Mouse (Mus musculus) small intestine, adult 2 months (tissue): Measurements from ENCODE around the gene Nfix. TPM values are rescaled to one million over a fixed set of nuclear protein-coding genes. Genes with fewer than 3 reads are reported as not detected.
A peak's percentile ranks its signal among the peaks of the same experiment; 100 is the strongest.

ENCODE experiments used
- H3K27ac ChIP-seq: fragments of 200-500 bp; 2 replicates; pipeline ENCODE4 v1.5.1; 2012; ENCODE audit warnings: low read depth, low read length, control low read depth, inconsistent platforms; ENCODE audit not compliant: insufficient read depth
- H3K27me3 ChIP-seq: fragments of 200-500 bp; 2 replicates; pipeline ENCODE4 v1.6.1; 2012; ENCODE audit warnings: mild to moderate bottlenecking, moderate library complexity, low read length, inconsistent platforms; ENCODE audit not compliant: control insufficient read depth, insufficient read depth
- H3K36me3 ChIP-seq: fragments of 200-500 bp; 2 replicates; pipeline ENCODE4 v1.6.1; 2012; ENCODE audit warnings: mild to moderate bottlenecking, low read length, control low read depth, inconsistent platforms; ENCODE audit not compliant: control insufficient read depth, insufficient read depth
- H3K4me1 ChIP-seq: fragments of 200-500 bp; 2 replicates; pipeline ENCODE4 v1.6.1; 2012; ENCODE audit warnings: low read length, inconsistent platforms, mixed read lengths; ENCODE audit not compliant: control insufficient read depth, insufficient read depth, insufficient read length
- H3K4me3 ChIP-seq: fragments of 200-500 bp; 2 replicates; pipeline ENCODE4 v1.5.1; 2012; ENCODE audit warnings: low read depth, mild to moderate bottlenecking, control low read depth, inconsistent platforms, low read length, moderate library complexity
- CTCF ChIP-seq: fragments of 200-500 bp; IDR thresholded peaks from 2 replicates; pipeline ENCODE4 v1.5.1; 2012; ENCODE audit warnings: low read depth, mild to moderate bottlenecking, control low read depth, inconsistent platforms, low read length, moderate library complexity, mixed read lengths; ENCODE audit not compliant: insufficient replicate concordance, insufficient read length; ENCODE audit errors: extremely low read depth
- POLR2A ChIP-seq: fragments of 200-500 bp; IDR thresholded peaks from 2 replicates; pipeline ENCODE4 v1.6.1; 2012; ENCODE audit warnings: low read depth, mild to moderate bottlenecking, control low read depth, inconsistent platforms, low read length, moderate library complexity
- WGBS: fragments of 180-500 bp; shearing (Covaris S2); methylation state at CpG from one replicate; pipeline ENCODE4 v1.1.7; 2018; 5-methylcytosine and 5-hydroxymethylcytosine counted together
- polyA plus RNA-seq: library from polyadenylated mRNA; depleted of rRNA; stranded (reverse); fragments of >200 nt; gene quantifications from 2 replicates; pipeline ENCODE4 v1.2.3, GENCODE M21; 2012

The Nfix gene
- polyA plus RNA-seq, 1 experiment: 26.1 TPM

- Histone ChIP-seq H3K4me1 (peaks cover 7% of the 10 kb centered on the region), H3K4me3 (no peak overlapping the region), H3K27me3 (no peaks in the 10 kb centered on the region), H3K36me3 (no peaks in the 10 kb centered on the region), H3K27ac (no peak overlapping the region)
- WGBS: 88% methylated on average over 15 of the region's 15 CpGs
- TF ChIP-seq POLR2A: no peak
- TF ChIP-seq CTCF: no peak
These were observed 2.8 kb downstream of the Nfix start for GRCm38 (mm10) chr8:84797256-84797797.

GRCm38 (mm10) chr8:84794486-84794885 is 5.7 kb downstream of the Nfix start:
- TF ChIP-seq POLR2A (no peak), CTCF (no peak)
- Histone ChIP-seq H3K36me3 (no peaks in the 10 kb centered on the region), H3K4me1 (peaks cover 11% of the 10 kb centered on the region), H3K27me3 (no peaks in the 10 kb centered on the region), H3K4me3 (no peak overlapping the region), H3K27ac (0 out of 2 replicates have a peak overlapping the region, but pooled peaks have one; percentile 23)
- WGBS: 78% methylated on average over 7 of the region's 7 CpGs

DNA sequence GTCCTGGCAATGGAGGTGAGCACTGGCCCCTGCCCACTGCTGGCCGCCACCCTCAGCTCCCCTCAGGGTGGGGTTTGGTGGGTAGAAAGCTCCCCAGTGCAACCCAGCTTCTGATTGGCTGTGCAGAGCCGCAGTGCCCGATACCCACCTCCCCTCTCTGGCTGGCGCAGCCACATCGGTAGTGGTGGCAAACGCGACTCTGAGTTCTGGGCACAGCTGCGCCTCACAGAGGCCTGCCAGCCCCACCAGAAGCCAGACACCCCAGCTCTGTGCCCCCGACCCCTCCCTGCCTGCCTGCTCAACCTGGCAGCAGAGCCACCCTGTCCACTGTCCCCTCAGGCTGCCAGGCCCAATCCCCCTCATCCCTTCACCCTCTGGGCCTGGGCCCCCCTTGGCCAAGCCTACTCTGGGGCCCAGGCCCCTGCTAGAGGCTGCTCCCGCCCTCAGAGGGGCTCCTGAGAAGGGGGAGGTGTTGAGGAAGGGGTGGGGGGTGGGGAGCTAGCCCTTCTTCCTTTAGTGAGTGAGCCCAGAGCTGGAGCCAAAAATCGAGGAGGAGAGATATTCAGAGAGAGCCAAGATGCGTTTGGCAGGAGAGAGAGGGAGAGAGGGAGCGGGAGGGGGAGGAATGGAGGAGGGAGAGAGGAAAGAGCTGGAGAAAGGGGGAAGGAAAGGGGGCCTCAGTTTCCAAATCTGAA is 6.2 kb downstream of the Nfix start:
- no peak for TF ChIP-seq POLR2A
- no peak for TF ChIP-seq CTCF
- WGBS: 72% methylated on average over 13 of the region's 13 CpGs
- no peak overlapping the region for H3K4me3 ChIP-seq
- no peaks in the 10 kb centered on the region for H3K36me3 ChIP-seq
- no peaks in the 10 kb centered on the region for H3K27me3 ChIP-seq
- H3K4me1 ChIP-seq: peaks cover 11% of the 10 kb centered on the region
- H3K27ac ChIP-seq: no peak overlapping the region

- Histone ChIP-seq H3K4me1 (peaks cover 10% of the 10 kb centered on the region), H3K27me3 (no peaks in the 10 kb centered on the region), H3K36me3 (no peaks in the 10 kb centered on the region), H3K27ac (no peak overlapping the region), H3K4me3 (no peak overlapping the region)
- TF ChIP-seq POLR2A (no peak), CTCF (no peak)
- WGBS: 80% methylated on average over 8 of the region's 9 CpGs
These were observed 7.0 kb downstream of the Nfix start for GRCm38 (mm10) chr8:84793134-84793533.

DNA sequence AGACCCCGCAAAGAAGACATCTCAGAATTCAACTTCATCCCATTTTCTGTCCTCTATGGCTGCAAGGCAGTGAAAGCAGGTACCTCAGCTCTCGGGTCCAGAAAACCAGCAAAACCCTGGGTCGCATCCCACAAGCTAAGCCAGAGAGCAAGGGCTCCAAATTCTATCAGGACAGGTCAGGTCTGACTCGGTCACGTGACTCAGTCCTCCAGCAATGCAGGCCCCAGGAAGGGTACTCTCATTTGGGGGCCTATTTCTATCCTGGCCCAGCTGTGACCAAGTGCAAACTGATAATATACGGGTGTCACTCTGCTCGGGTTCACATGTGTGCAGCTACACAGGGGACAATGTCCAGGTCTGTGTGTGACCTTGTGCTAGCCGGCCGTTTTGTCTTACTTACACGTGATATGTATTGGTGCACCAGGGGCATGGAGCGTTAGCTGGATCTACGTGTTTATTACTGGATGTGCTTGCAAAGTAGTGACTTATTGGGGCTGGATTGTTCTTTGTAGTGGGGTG is 7.7 kb downstream of the Nfix start:
- no peaks in the 10 kb centered on the region for H3K36me3 ChIP-seq
- peaks cover 10% of the 10 kb centered on the region for H3K4me1 ChIP-seq
- no peak overlapping the region for H3K4me3 ChIP-seq
- WGBS: 79% methylated on average over 12 of the region's 12 CpGs
- no peaks in the 10 kb centered on the region for H3K27me3 ChIP-seq
- H3K27ac ChIP-seq: no peak overlapping the region
- TF ChIP-seq POLR2A (no peak), CTCF (no peak)

GRCm38 (mm10) chr8:84790537-84790936 is 9.6 kb downstream of the Nfix start:
- peaks cover 19% of the 10 kb centered on the region for H3K4me1 ChIP-seq
- no peak for TF ChIP-seq CTCF
- no peak for TF ChIP-seq POLR2A
- no peak overlapping the region for H3K4me3 ChIP-seq
- H3K36me3 ChIP-seq: no peaks in the 10 kb centered on the region
- H3K27me3 ChIP-seq: 0 out of 2 replicates have a peak, but pooled peaks cover 8% of the 10 kb centered on the region
- WGBS: 35% methylated on average over 2 of the region's 2 CpGs
- no peak overlapping the region for H3K27ac ChIP-seq

DNA sequence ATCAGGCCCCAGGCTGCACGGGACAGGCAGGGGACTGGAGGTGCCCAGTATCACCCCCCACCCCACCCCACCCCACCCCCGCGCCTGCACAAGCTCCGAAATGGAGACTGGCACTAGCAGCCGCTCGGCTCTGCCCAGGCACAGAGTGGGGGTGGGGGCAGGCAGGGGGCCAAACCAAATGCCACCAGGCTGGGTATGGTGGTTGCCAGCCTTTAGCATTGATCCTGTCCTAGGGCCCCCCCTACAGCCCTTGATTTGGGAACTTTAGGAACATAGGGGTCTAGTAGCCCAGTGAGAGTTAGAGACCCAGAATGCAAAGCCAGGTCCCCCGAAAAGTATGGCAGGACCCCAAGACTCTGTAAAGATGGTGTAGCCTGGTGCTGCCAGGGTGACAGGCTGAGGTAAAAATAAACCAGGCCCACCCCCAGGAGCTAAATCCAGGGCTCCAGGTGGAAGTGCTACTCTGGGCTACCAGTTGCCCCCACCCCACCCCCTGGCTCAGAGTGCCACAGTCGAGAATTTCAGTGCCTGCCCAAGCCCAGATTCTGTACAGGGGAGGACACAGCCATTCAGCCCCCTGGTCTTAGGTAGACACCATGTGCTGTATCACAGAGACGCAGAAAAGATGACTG is 10.2 kb downstream of the Nfix start:
- TF ChIP-seq CTCF: no peak
- 80% methylated on average over 9 of the region's 9 CpGs for WGBS
- Histone ChIP-seq H3K27me3 (peaks cover 11% of the 10 kb centered on the region), H3K27ac (no peak overlapping the region), H3K4me1 (peaks cover 24% of the 10 kb centered on the region), H3K36me3 (no peaks in the 10 kb centered on the region), H3K4me3 (no peak overlapping the region)

DNA sequence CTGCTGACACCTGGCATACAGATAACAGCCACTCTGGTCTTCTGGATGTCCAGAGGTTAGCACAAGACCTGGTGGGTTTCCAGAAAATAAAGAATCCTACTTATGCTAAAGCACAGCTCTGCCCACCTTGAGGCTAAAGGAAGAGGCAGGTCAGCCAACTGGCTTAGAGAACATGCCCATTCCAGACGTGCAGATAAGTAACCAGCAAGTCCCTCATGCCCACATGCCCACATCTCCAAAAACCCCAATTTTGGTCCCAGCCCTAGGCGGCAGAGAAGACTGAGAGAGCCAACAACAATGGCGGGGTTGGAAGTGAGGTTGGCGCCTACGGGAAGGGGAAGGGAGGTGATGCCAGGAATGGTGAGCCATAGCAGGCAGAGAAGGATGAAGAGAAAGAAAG is 10.8 kb downstream of the Nfix start:
- 80% methylated on average over 5 of the region's 5 CpGs for WGBS
- H3K4me1 ChIP-seq: peaks cover 27% of the 10 kb centered on the region
- TF ChIP-seq POLR2A: no peak
- TF ChIP-seq CTCF: no peak
- H3K36me3 ChIP-seq: no peaks in the 10 kb centered on the region
- peak overlapping the region; percentile 44 for H3K27ac ChIP-seq
- H3K27me3 ChIP-seq: peaks cover 17% of the 10 kb centered on the region
- H3K4me3 ChIP-seq: no peak overlapping the region
